Mouse (Mus musculus) gastrocnemius, adult 18-20 months (tissue): ENCODE results near the gene Glis3. TPM values are rescaled to one million over a fixed set of nuclear protein-coding genes. Genes with fewer than 3 reads are reported as not detected.

Source experiments
- DNase-seq: peaks from one replicate; pipeline ENCODE4 v3.0.0; 2021; ENCODE audit warnings: low spot score
- total RNA-seq, 2 experiments: library from RNA; stranded (reverse); gene quantifications; 2 replicates each; pipeline ENCODE4 v1.2.3; 2021

Gene Glis3
- total RNA-seq, 2 experiments from 2014 or later = 0.48 to 0.55 TPM

DNA sequence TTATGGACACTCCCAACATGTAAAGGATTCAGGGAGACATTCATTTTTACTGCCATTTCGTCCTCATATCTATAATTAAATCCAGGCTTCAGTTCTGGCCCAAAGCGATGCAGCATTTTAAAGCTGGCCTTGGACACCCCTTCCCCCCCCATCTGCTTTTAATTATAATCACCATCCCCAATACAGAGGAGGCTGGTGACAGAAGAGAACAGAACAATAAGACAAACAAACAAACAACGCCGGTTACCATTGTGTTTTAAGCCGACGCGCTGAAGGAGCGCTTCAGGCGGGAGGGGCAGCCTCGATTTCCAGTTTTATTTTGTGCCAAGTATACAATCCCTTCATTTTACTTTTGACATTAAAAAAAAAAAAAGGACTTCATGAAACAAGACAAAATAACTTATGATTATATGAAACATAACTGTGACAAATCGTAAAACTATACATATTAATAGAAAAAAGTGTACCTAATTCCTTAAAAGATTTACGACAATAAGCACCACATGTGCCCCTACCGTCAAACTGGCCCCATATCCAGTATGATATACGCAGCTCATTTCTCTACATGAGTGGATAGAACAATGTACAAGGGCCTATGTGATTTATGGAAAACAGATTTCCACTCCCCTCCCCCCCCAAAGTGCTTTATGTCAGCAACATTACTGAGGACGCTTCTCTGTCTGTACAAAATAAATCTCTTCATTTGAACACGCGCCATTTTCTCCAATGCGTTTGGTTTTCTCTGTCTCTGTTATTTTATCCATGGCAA, 420.8 kb downstream of the Glis3 start:
- no peak for DNase-seq

DNA sequence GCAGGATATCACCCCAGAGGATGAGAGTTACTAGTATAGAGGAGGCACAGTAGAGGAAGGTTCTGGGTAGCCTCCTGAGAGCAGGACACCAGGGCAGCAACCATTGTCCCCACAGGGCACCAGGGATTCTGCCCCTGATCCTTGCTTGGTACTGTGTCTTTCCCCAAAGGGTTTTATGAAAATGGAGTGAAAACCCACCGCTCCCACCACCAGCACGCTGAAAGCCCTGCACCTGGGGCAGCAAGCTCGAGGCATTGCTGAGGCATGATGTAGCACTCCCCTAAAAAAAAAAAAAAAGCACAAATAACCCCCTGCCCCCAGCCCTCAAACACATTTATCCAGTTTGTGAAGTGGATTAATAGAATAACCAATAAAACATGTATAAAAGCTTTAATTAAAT, 421.4 kb downstream of the Glis3 start:
- DNase-seq = no peak

DNA sequence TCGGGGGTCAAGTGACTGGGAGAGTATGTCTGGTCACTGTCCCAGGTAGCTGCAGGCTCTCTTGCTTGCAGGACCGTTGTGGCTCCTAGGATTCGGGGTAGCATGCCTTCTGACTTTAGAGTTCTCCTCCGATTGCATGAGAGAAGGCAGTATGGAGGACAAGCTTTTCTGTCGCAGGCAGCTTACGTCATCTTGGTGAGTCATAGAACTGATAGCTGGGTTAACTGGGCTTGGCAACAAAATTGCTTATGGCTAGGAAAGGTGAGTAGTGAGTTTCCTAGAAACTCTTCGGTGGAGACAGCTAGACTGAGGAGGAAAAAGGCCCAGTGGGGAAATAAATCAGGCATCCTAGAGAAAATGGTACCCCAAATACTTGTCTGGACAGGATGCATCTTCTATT, 432.5 kb downstream of the Glis3 start:
- DNase-seq = no peak

DNA sequence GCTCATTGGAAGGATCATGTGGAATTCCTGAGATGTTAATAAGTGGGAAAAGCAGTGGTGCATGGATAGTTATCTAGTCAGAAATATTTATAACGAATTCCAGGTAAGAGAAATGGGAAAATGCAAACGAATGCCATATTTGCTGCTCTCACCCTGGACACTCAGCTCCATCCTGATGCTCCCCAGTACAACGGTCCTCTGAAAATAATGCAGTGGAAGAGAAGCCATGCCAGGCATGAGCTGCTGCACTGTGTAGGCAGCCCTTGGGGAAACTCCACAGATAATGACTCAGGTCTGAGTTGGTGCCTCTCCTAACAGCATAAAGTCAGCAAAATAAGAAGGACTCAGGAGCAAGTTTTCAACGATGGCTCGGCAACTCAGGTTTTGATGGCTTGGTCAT, 433.7 kb downstream of the Glis3 start:
- no peak for DNase-seq

DNA sequence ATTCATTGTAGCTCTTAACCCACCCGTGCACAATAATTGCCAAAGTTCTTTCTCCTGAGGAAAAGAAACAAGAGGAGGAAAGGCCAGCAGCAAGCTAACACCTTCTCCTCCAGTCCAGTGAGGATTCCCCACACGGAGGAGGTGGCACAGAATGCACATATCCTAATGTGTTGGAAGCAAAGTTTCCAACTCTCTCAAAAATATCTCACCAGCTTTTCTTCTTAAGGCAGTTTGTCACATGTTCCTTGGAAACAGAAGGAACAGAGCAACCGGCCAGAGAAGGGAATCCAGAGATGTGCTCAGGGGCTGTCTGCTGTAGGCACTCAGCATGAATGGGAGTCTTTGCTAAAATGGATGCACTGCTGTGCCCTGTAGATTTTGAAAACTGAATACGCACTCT, 441.8 kb downstream of the Glis3 start:
- DNase-seq = no peak

DNA sequence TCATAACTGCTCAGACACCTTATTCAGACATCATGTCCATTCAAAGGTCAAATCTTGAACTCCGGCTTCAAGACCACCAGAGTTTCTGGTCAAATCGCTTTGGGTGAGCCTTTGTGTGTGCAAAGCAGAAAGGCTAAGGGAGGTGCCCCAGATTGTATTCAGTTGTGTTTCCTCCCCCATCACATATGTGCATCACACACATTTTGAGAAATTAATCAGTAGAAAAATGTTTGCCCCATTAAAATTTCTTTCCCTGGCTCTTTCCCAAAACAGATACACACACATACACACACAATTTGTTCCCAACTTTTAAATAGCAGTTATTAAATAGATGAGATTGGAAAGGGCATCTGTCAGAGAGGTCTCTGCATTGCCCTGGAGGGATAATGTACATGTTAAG, 442.3 kb downstream of the Glis3 start:
- no peak for DNase-seq

DNA sequence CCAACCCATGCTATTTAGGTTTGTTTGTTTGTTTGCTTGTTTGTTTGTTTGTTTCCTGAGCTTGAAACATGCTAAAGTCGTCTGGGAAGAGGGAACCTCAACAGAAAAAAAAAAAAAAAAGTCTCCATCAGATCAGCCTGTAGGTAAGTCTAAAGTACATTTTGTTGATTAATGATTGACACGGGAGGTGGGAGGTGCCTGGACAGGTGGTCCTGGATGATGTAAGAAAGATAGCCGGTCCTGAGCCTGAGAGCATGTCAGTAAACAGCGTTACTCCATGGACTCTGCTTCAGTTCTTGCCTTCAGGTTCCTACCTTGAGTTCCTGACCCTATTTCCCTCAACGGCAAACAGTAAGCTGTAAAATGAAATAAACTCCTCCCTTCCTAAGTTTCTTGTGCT, 444.3 kb downstream of the Glis3 start:
- DNase-seq = no peak

DNA sequence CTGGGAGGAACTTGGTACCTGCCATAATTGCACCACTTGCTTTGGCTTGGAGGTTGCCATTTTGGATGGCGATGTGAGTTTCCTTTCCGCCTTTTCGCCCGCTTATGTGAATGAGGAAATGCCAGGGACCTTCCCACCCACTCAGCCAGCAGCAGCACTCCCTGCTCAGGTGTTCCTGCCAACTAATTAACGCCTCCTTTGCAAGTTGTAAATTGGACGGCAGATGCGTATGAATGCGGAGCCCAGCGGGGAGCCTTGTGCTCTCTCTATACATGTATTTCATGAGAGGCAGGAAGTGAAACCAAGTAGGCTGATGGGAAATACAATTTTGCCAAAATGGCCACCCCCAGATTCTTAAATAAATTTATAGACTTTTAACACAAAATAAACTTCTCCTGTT, 444.8 kb downstream of the Glis3 start:
- no peak for DNase-seq

DNA sequence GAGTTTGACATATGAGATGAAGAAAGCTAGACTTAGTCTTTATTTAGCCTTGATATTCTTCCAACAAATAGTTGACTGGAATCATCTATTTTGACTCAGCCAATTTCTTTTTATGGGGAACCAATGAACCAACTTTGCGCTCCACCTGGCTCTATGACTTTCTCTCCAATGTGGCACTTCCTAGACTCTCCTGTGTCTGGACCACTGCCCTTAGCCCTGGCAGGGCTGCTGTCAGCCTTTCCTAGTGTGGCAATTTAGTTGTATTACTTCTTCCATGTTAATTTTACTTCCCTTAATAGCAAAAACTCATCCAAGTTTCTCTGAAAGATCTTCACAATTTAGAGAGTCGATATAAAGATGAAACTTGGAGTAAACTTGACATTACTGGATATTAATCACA, 445.2 kb downstream of the Glis3 start:
- DNase-seq = no peak

DNA sequence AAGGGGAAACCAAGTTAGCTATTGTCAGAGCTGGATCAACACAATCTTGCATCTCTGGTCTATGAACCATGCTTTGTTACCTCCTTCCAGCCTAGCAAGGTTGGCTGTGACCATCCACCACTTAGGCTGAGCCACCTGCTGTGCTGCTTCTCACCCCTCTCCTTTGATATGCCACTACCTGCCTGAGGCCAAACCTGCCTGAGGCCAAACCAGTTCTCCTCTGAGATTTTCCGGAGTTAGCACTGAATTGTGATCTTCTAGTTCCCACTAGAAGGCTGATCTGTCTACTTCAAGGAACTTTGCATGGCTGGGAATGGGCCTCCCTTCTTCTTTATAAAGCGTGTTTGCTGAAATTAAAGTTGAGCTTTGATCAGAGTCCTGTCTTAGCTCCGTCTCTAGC, 448.4 kb downstream of the Glis3 start:
- no peak for DNase-seq

DNA sequence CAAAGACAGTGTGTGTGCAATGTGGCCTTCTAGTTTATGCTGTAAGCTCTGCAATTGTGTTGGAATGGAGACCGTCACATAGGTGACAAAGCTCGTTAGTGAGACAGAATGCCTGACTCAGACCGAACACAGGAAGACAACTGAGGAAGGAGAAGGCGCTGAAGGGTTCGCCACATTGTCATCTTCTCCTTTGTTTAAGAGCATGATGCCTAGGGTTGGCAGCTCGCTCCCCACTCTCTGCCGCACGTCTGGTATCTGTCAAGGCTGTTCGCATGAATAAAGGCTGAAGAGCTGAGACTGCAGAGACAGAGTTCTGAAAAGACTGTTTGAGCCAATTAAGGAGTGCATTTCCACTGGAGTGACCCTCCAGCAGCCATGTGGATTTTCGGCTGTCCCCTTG, 452.4 kb downstream of the Glis3 start:
- DNase-seq = no peak

DNA sequence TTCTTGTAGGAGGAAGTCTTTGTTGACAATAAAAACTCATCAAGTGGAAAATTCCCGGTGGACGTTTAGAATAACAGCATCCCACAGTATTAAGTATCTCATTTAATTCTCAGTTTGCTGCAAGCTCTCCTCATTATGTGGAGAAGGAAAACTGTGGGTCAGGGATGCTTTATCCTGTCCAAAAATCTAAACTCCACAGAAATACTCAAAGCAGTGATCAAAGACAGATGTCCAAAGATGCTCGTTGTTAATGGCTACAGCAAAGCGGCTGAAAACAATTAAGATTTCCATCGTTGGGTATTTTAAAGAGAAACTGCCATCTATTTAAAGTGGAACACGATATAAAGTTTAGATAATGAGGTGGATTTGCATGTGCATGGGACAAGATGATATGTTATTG, 454.2 kb downstream of the Glis3 start:
- no peak for DNase-seq

DNA sequence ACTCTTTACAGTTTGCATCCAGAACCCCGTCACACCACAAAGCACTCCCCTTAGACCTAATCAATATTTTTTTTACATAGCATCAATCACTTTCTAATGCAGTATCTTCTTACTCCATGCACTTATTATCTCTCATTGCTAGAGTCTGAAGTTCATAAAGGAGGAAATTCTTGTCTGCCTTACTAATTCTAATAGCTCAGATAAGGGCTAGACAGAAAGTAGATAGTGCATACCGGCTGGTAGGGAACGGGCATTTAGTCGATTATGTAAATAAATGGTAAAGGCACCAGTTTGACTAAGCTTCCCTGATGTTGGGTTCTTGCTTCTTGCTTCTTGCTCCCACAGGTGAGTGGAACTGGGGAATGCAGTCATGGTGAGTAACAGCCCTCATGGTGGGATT, 468.2 kb downstream of the Glis3 start:
- no peak for DNase-seq

Other genes with a start within 250 kb of the Glis3 start
- 1 to 10 TPM; 3.1 to 3.6 TPM for gene Slc1a1, start 155.0 kb upstream of the Glis3 start, total RNA-seq